Mouse (Mus musculus): Measurements from ENCODE around the gene Stk4. TPM values are rescaled to one million over a fixed set of nuclear protein-coding genes. Genes with fewer than 3 reads are reported as not detected.

Stk4 gene
- total RNA-seq, 1 experiment = 58.5 TPM

DNA sequence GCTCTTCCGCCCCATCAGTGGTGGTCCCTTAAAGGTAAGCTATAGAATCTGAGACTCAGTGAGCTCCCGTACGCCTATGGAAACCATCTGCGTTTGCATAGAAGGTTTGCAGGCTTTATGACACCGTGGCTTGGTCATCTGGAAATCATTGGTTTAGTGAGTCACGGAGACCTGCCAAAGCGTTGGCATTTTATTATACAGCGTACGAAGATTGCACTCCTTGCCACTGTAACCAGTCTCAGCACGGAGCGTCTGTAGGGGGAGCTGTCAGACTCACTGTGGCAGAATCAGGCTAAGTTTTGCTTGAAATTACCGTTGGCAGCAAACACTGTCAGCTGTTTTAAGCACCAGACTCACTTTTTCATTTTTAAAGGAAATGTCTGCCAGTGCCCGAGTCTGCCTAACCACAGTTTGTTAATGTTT is 56.4 kb downstream of the Stk4 start:
- Histone ChIP-seq H3K9ac (ENCODE audit: insufficient read depth, low read depth, low read length, poor library complexity, severe bottlenecking) (no peak overlapping the region), H3K36me3 (ENCODE audit: control insufficient read depth, insufficient read depth, low read length, poor library complexity, severe bottlenecking) (peaks cover 12% of the 10 kb centered on the region), H3K27ac (ENCODE audit: insufficient read depth, low read depth, low read length, poor library complexity, severe bottlenecking) (no peak overlapping the region), H3K4me1 (ENCODE audit: control insufficient read depth in 2 of 2, insufficient read depth in 2 of 2, low read length in 2 of 2, poor library complexity in 1 of 2) (no peaks in the 10 kb centered on the region), H3K9me3 (ENCODE audit: control insufficient read depth, insufficient read depth, low read depth, low read length) (no peaks in the 10 kb centered on the region), H3K4me3 (ENCODE audit: insufficient read depth in 1 of 2, low read depth in 1 of 2, low read length in 2 of 2, poor library complexity in 1 of 2, severe bottlenecking in 1 of 2) (no peak overlapping the region)
- TF ChIP-seq MAFK (IDR thresholded peaks at IDR 0.05; ENCODE audit: insufficient read depth, low read depth, low read length) = no peak
- no peak for TF ChIP-seq HCFC1 (IDR thresholded peaks at IDR 0.05; ENCODE audit: borderline replicate concordance, insufficient read depth, low read length)
- in situ Hi-C loops (cut with MboI; ENCODE audit: low sequenced_read_pairs in 2 of 2, unreplicated experiment in 2 of 2) = no loop called here
- DNase-seq (ENCODE audit: low read depth, low spot score) = no peak

DNA sequence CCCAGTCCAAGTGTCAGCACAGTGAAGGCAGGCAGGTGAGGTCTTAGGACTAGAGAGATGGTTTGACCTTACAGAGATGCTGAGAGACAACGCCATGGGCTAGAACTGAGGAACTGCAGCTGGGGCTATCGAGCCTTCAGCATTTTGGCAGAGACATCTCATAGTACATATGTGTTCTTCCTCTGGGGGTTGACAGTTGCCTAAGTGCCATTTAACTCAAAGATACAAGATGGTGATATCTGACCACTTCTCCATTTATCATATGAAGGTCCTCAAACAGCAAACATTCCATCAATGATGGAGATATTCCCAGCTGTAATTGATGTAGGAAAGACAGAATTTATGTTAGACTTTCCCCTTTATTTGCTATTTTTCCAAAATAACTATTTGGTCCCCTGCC is 57.2 kb downstream of the Stk4 start:
- Histone ChIP-seq H3K4me3 (ENCODE audit: insufficient read depth in 1 of 2, low read depth in 1 of 2, low read length in 2 of 2, poor library complexity in 1 of 2, severe bottlenecking in 1 of 2) (no peak overlapping the region), H3K36me3 (ENCODE audit: control insufficient read depth, insufficient read depth, low read length, poor library complexity, severe bottlenecking) (peaks cover 12% of the 10 kb centered on the region)
- TF ChIP-seq HCFC1 (IDR thresholded peaks at IDR 0.05; ENCODE audit: borderline replicate concordance, insufficient read depth, low read length) = no peak
- TF ChIP-seq CHD2 (IDR thresholded peaks at IDR 0.05; ENCODE audit: low read depth, low read length) = no peak
- no peak for TF ChIP-seq MAFK (IDR thresholded peaks at IDR 0.05; ENCODE audit: insufficient read depth, low read depth, low read length)
- TF ChIP-seq ZC3H11A (IDR thresholded peaks at IDR 0.05; ENCODE audit: borderline replicate concordance, low read depth, low read length) = no peak
- TF ChIP-seq ZNF384 (IDR thresholded peaks at IDR 0.05; ENCODE audit: low read depth, low read length) = no peak

DNA sequence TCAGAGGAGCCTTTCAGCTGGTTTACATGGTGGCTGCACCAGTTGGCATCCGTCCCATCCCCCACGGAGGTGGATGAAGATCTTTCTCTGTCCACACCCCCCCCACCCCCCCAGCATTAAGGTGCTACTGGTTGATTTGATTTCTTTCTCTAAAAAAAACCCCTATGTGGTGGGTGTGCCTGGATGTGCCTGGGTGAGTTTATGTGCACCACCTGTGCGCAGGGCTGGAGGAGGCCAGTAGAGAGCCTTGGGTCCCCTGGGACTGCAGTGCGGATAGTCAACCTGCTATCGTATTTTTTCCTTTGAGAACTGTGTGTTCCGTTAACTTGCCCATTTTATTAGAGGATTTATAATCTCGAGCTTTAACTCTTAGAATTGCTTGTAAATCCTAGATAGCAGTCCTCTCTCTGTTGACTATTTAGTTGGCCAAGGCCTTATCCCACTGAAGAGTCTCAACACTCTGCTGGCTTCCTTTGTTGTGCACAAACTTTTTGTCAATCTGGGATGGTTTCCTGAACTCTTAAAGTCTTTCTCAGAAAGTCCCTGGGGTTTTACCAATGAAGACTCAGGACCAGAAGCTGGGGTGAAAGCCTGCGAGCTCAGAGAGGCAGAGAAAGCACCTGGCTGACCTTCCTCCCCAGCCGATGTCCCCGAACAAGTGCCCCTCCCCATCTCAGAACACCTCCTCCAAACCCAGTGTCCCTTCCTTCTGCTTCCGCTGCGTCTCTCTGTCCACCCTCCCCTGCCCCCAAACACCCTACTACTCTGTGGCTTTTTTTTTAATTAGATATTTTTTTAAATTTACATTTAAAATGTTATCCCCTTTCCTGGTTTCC is 58.7 kb downstream of the Stk4 start:
- no peaks in the 10 kb centered on the region for H3K4me1 ChIP-seq (ENCODE audit: control insufficient read depth in 2 of 2, insufficient read depth in 2 of 2, low read length in 2 of 2, poor library complexity in 1 of 2)
- no peak overlapping the region for H3K4me3 ChIP-seq (ENCODE audit: insufficient read depth in 1 of 2, low read depth in 1 of 2, low read length in 2 of 2, poor library complexity in 1 of 2, severe bottlenecking in 1 of 2)
- no peak overlapping the region for H3K9ac ChIP-seq (ENCODE audit: insufficient read depth, low read depth, low read length, poor library complexity, severe bottlenecking)
- H3K36me3 ChIP-seq (ENCODE audit: control insufficient read depth, insufficient read depth, low read length, poor library complexity, severe bottlenecking) = peaks cover 10% of the 10 kb centered on the region
- no peak overlapping the region for H3K27ac ChIP-seq (ENCODE audit: insufficient read depth, low read depth, low read length, poor library complexity, severe bottlenecking)
- TF ChIP-seq ZNF384 (IDR thresholded peaks at IDR 0.05; ENCODE audit: low read depth, low read length) = no peak
- TF ChIP-seq HCFC1 (IDR thresholded peaks at IDR 0.05; ENCODE audit: borderline replicate concordance, insufficient read depth, low read length) = no peak
- no peak for TF ChIP-seq ZC3H11A (IDR thresholded peaks at IDR 0.05; ENCODE audit: borderline replicate concordance, low read depth, low read length)
- TF ChIP-seq MAFK (IDR thresholded peaks at IDR 0.05; ENCODE audit: insufficient read depth, low read depth, low read length) = no peak
- TF ChIP-seq CHD2 (IDR thresholded peaks at IDR 0.05; ENCODE audit: low read depth, low read length) = no peak
- no peak for DNase-seq (ENCODE audit: low read depth, low spot score)
- no peaks in the 10 kb centered on the region for H3K9me3 ChIP-seq (ENCODE audit: control insufficient read depth, insufficient read depth, low read depth, low read length)
- in situ Hi-C loops (cut with MboI; ENCODE audit: low sequenced_read_pairs in 2 of 2, unreplicated experiment in 2 of 2) = no loop called here

More for the DNA sequence above, 57.2 kb downstream of the Stk4 start:
- DNase-seq (ENCODE audit: low read depth, low spot score) = no peak
- Histone ChIP-seq H3K9me3 (ENCODE audit: control insufficient read depth, insufficient read depth, low read depth, low read length) (no peaks in the 10 kb centered on the region), H3K4me1 (ENCODE audit: control insufficient read depth in 2 of 2, insufficient read depth in 2 of 2, low read length in 2 of 2, poor library complexity in 1 of 2) (no peaks in the 10 kb centered on the region), H3K9ac (ENCODE audit: insufficient read depth, low read depth, low read length, poor library complexity, severe bottlenecking) (no peak overlapping the region), H3K27ac (ENCODE audit: insufficient read depth, low read depth, low read length, poor library complexity, severe bottlenecking) (no peak overlapping the region)
- in situ Hi-C loops (cut with MboI; ENCODE audit: low sequenced_read_pairs in 2 of 2, unreplicated experiment in 2 of 2) = no loop called here

DNA sequence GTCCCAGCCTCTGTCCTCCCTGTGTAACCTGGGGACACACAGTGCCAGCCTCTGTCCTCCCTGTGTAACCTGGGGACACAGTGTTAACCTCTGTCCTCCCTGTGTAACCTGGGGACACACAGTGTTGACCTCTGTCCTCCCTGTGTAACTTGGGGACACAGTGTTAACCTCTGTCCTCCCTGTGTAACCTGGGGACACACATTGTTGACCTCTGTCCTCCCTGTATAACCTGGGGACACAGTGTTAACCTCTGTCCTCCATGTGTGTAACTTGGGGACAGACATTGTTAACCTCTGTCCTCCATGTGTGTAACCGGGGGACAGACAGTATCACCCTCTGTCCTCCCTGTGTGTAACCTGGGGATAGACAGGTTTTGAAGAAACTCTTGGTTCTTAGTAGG is 61.5 kb downstream of the Stk4 start:
- Histone ChIP-seq H3K36me3 (ENCODE audit: control insufficient read depth, insufficient read depth, low read length, poor library complexity, severe bottlenecking) (peaks cover 10% of the 10 kb centered on the region), H3K4me3 (ENCODE audit: insufficient read depth in 1 of 2, low read depth in 1 of 2, low read length in 2 of 2, poor library complexity in 1 of 2, severe bottlenecking in 1 of 2) (no peak overlapping the region), H3K4me1 (ENCODE audit: control insufficient read depth in 2 of 2, insufficient read depth in 2 of 2, low read length in 2 of 2, poor library complexity in 1 of 2) (no peaks in the 10 kb centered on the region), H3K9me3 (ENCODE audit: control insufficient read depth, insufficient read depth, low read depth, low read length) (no peaks in the 10 kb centered on the region), H3K9ac (ENCODE audit: insufficient read depth, low read depth, low read length, poor library complexity, severe bottlenecking) (no peak overlapping the region), H3K27ac (ENCODE audit: insufficient read depth, low read depth, low read length, poor library complexity, severe bottlenecking) (no peak overlapping the region)
- no peak for DNase-seq (ENCODE audit: low read depth, low spot score)
- in situ Hi-C loops (cut with MboI; ENCODE audit: low sequenced_read_pairs in 2 of 2, unreplicated experiment in 2 of 2) = no loop called here
- TF ChIP-seq CHD2 (IDR thresholded peaks at IDR 0.05; ENCODE audit: low read depth, low read length) = no peak
- no peak for TF ChIP-seq ZNF384 (IDR thresholded peaks at IDR 0.05; ENCODE audit: low read depth, low read length)
- TF ChIP-seq ZC3H11A (IDR thresholded peaks at IDR 0.05; ENCODE audit: borderline replicate concordance, low read depth, low read length) = no peak
- no peak for TF ChIP-seq MAFK (IDR thresholded peaks at IDR 0.05; ENCODE audit: insufficient read depth, low read depth, low read length)
- no peak for TF ChIP-seq HCFC1 (IDR thresholded peaks at IDR 0.05; ENCODE audit: borderline replicate concordance, insufficient read depth, low read length)

All from ES-E14 (cell line).